Mouse (Mus musculus) hindbrain, embryonic 14.5 days (tissue): Measurements from ENCODE around the gene AC161166.1. TPM values are rescaled to one million over a fixed set of nuclear protein-coding genes. Genes with fewer than 3 reads are reported as not detected.

Experiments used
- ATAC-seq: fragments of 200-750 bp; cut with Nextera tagmentation; 2 replicates; pipeline ENCODE4 v1.8.0; 2017; ENCODE audit warnings: moderate number of reproducible peaks, mild to moderate bottlenecking, moderate TSS enrichment, moderate library complexity; ENCODE audit not compliant: low FRiP score
- DNase-seq: peaks from one replicate; pipeline ENCODE4 v3.0.0-alpha.2; 2015; ENCODE audit warnings: low spot score
- H3K27ac ChIP-seq: fragments of 300-500 bp; sonication (generic); 2 replicates; pipeline ENCODE4 v1.5.1; 2014; ENCODE audit warnings: mild to moderate bottlenecking, moderate library complexity
- H3K27me3 ChIP-seq: fragments of 300-500 bp; sonication (generic); 2 replicates; pipeline ENCODE4 v1.6.1; 2014; ENCODE audit warnings: mild to moderate bottlenecking, low read length, mixed read lengths; ENCODE audit not compliant: control insufficient read depth, insufficient read depth
- H3K36me3 ChIP-seq: fragments of 300-500 bp; sonication (generic); replicated peaks from 2 replicates; pipeline ENCODE4 v1.6.1; 2014; ENCODE audit not compliant: control insufficient read depth, insufficient read depth
- H3K4me1 ChIP-seq: fragments of 300-500 bp; sonication (generic); replicated peaks from 2 replicates; pipeline ENCODE4 v1.6.1; 2014; ENCODE audit warnings: antibody characterized with exemption, low read length, mixed read lengths; ENCODE audit not compliant: control insufficient read depth, insufficient read depth
- H3K4me2 ChIP-seq: fragments of 300-500 bp; sonication (generic); replicated peaks from 2 replicates; pipeline ENCODE4 v1.6.1; 2014; ENCODE audit warnings: mild to moderate bottlenecking, moderate library complexity
- H3K4me3 ChIP-seq: fragments of 300-500 bp; sonication (generic); replicated peaks from 2 replicates; pipeline ENCODE4 v1.5.1; 2014; ENCODE audit warnings: mild to moderate bottlenecking, low read length
- H3K9ac ChIP-seq: fragments of 300-500 bp; sonication (generic); 2 replicates; pipeline ENCODE4 v1.6.1; 2014
- H3K9me3 ChIP-seq: fragments of 300-500 bp; sonication (generic); 2 replicates; pipeline ENCODE4 v1.6.1; 2016; ENCODE audit warnings: low read length; ENCODE audit not compliant: control insufficient read depth
- WGBS: fragments of 180-500 bp; shearing (Covaris S2); extraction: QIAGEN DNeasy Blood & Tissue Kit; methylation state at CpG from one replicate; pipeline ENCODE4 v1.1.7; 2014; 5-methylcytosine and 5-hydroxymethylcytosine counted together
- polyA plus RNA-seq: library from polyadenylated mRNA; unstranded; fragments of >200 nt; fragmentation: Nextera tagmentation; extraction: Ambion mirVana; gene quantifications from 2 replicates; pipeline ENCODE4 v1.2.1, GENCODE M21; 2014

Gene AC161166.1
- polyA plus RNA-seq, 1 experiment from 2014 or later: 0.98 TPM

GRCm38 (mm10) chr7:24474811-24475506 lies 37.3 kb downstream of the AC161166.1 start:
- Histone ChIP-seq H3K9ac (no peak overlapping the region), H3K27me3 (no peaks in the 10 kb centered on the region), H3K9me3 (no peaks in the 10 kb centered on the region), H3K4me3 (no peak overlapping the region), H3K4me1 (peaks cover 3% of the 10 kb centered on the region; the same call in 1 of the 2 replicates), H3K27ac (no peak overlapping the region), H3K36me3 (no peaks in the 10 kb centered on the region), H3K4me2 (no peak overlapping the region)
- no peak for ATAC-seq
- no peak for DNase-seq
- 28% methylated on average over 21 of the region's 21 CpGs for WGBS

GRCm38 (mm10) chr7:24473913-24474529 lies 38.2 kb downstream of the AC161166.1 start:
- H3K9ac ChIP-seq: no peak overlapping the region
- peak; percentile 44 for ATAC-seq
- 38% methylated on average over 10 of the region's 10 CpGs for WGBS

GRCm38 (mm10) chr7:24472937-24473336 lies 39.3 kb downstream of the AC161166.1 start:
- H3K9me3 ChIP-seq: no peaks in the 10 kb centered on the region
- WGBS: 80% methylated on average over 7 of the region's 7 CpGs
- no peaks in the 10 kb centered on the region for H3K36me3 ChIP-seq
- no peaks in the 10 kb centered on the region for H3K4me1 ChIP-seq
- H3K4me3 ChIP-seq: no peak overlapping the region
- no peak overlapping the region for H3K27ac ChIP-seq
- DNase-seq (no peak), ATAC-seq (no peak)
- no peak overlapping the region for H3K9ac ChIP-seq
- H3K4me2 ChIP-seq: no peak overlapping the region
- H3K27me3 ChIP-seq: no peaks in the 10 kb centered on the region

More at GRCm38 (mm10) chr7:24473913-24474529, 38.2 kb downstream of the AC161166.1 start:
- peak; percentile 63 for DNase-seq
- no peaks in the 10 kb centered on the region for H3K9me3 ChIP-seq
- H3K4me1 ChIP-seq: no peaks in the 10 kb centered on the region
- no peak overlapping the region for H3K4me2 ChIP-seq
- H3K27ac ChIP-seq: no peak overlapping the region
- H3K4me3 ChIP-seq: no peak overlapping the region
- no peaks in the 10 kb centered on the region for H3K36me3 ChIP-seq
- H3K27me3 ChIP-seq: no peaks in the 10 kb centered on the region

- no peaks in the 10 kb centered on the region for H3K9me3 ChIP-seq
- 71% methylated on average over 6 of the region's 6 CpGs for WGBS
- no peak overlapping the region for H3K4me3 ChIP-seq
- no peaks in the 10 kb centered on the region for H3K27me3 ChIP-seq
- DNase-seq: no peak
- H3K4me1 ChIP-seq: no peaks in the 10 kb centered on the region
- H3K9ac ChIP-seq: no peak overlapping the region
- H3K4me2 ChIP-seq: no peak overlapping the region
- H3K27ac ChIP-seq: no peak overlapping the region
- H3K36me3 ChIP-seq: no peaks in the 10 kb centered on the region
- ATAC-seq: no peak
Observed at GRCm38 (mm10) chr7:24472442-24472841, 39.8 kb downstream of the AC161166.1 start.

GRCm38 (mm10) chr7:24470356-24470755 lies 41.9 kb downstream of the AC161166.1 start:
- no peaks in the 10 kb centered on the region for H3K27me3 ChIP-seq

GRCm38 (mm10) chr7:24469126-24469525 lies 43.1 kb downstream of the AC161166.1 start:
- Histone ChIP-seq H3K9me3 (no peaks in the 10 kb centered on the region), H3K27me3 (no peaks in the 10 kb centered on the region), H3K4me1 (no peaks in the 10 kb centered on the region), H3K9ac (no peak overlapping the region), H3K36me3 (no peaks in the 10 kb centered on the region), H3K27ac (no peak overlapping the region), H3K4me2 (no peak overlapping the region), H3K4me3 (no peak overlapping the region)
- no peak for DNase-seq
- ATAC-seq: no peak
- 87% methylated on average over 3 of the region's 3 CpGs for WGBS

More at GRCm38 (mm10) chr7:24470356-24470755, 41.9 kb downstream of the AC161166.1 start:
- no peaks in the 10 kb centered on the region for H3K4me1 ChIP-seq
- WGBS: 96% methylated on average over 7 of the region's 7 CpGs
- no peak overlapping the region for H3K27ac ChIP-seq
- H3K4me2 ChIP-seq: no peak overlapping the region
- H3K9ac ChIP-seq: no peak overlapping the region
- H3K4me3 ChIP-seq: no peak overlapping the region
- no peaks in the 10 kb centered on the region for H3K9me3 ChIP-seq
- no peak for ATAC-seq
- DNase-seq: no peak
- no peaks in the 10 kb centered on the region for H3K36me3 ChIP-seq

GRCm38 (mm10) chr7:24467886-24468285 lies 44.4 kb downstream of the AC161166.1 start:
- WGBS: 84% methylated on average over 5 of the region's 5 CpGs
- Histone ChIP-seq H3K4me2 (no peak overlapping the region), H3K27ac (no peak overlapping the region), H3K27me3 (no peaks in the 10 kb centered on the region), H3K9me3 (no peaks in the 10 kb centered on the region), H3K9ac (no peak overlapping the region), H3K36me3 (no peaks in the 10 kb centered on the region), H3K4me3 (no peak overlapping the region), H3K4me1 (no peaks in the 10 kb centered on the region)
- ATAC-seq: no peak
- DNase-seq: no peak

GRCm38 (mm10) chr7:24466835-24467234 lies 45.4 kb downstream of the AC161166.1 start:
- H3K27ac ChIP-seq: no peak overlapping the region
- ATAC-seq (no peak), DNase-seq (no peak)
- peaks cover 5% of the 10 kb centered on the region; the same call in 1 of the 2 replicates for H3K4me1 ChIP-seq
- H3K4me2 ChIP-seq: no peak overlapping the region
- 93% methylated on average over 6 of the region's 6 CpGs for WGBS
- H3K4me3 ChIP-seq: no peak overlapping the region
- no peaks in the 10 kb centered on the region; the same call in 1 of the 2 replicates for H3K27me3 ChIP-seq
- H3K36me3 ChIP-seq: no peaks in the 10 kb centered on the region
- H3K9me3 ChIP-seq: no peaks in the 10 kb centered on the region
- no peak overlapping the region for H3K9ac ChIP-seq

GRCm38 (mm10) chr7:24462388-24463319 lies 49.6 kb downstream of the AC161166.1 start, which contains the start of gene Plaur:
Gene Plaur (plus strand): TSS chr7:24462484.
- no peak within 1 kb of the TSS for H3K9ac ChIP-seq

More at GRCm38 (mm10) chr7:24462388-24463319, 49.6 kb downstream of the AC161166.1 start, which contains the start of gene Plaur:
- Histone ChIP-seq H3K4me1 (peaks cover 5% of the 10 kb centered on the region; the same call in 1 of the 2 replicates), H3K9me3 (no peaks in the 10 kb centered on the region), H3K4me3 (no peak within 1 kb of the TSS), H3K36me3 (no peaks in the 10 kb centered on the region), H3K27me3 (no peaks in the 10 kb centered on the region; the same call in 1 of the 2 replicates), H3K4me2 (peak within 1 kb of the TSS; percentile 29), H3K27ac (no peak within 1 kb of the TSS)
- ATAC-seq (peak; percentile 11; the same call in 1 of the 2 replicates), DNase-seq (peak; percentile 33)
- WGBS: 5% methylated on average over 27 of the region's 27 CpGs
